Mouse (Mus musculus) heart, adult 18-20 months (tissue): ENCODE results near the gene Unc45b. TPM values are rescaled to one million over a fixed set of nuclear protein-coding genes. Genes with fewer than 3 reads are reported as not detected.
A peak's percentile ranks its signal among the peaks of the same experiment; 100 is the strongest.
"Not testable (repeated sequence)": the region's sequence is repeated elsewhere in the genome, so short reads cannot be mapped to it uniquely, and the experiment has no call there.

Source experiments
- DNase-seq, 2 experiments: peaks; one replicate each; pipeline ENCODE4 v3.0.0; 2021 to 2022; ENCODE audit warnings: mixed read lengths in 1 of 2
- total RNA-seq, 2 experiments: library from RNA; stranded (reverse); gene quantifications; 2 replicates each; pipeline ENCODE4 v1.2.3; 2021

Unc45b gene
- total RNA-seq, 2 experiments from 2014 or later = 185 to 201 TPM

GRCm38 (mm10) chr11:82891936-82892335 lies 18.4 kb upstream of the Unc45b start, which contains the start of gene Fndc8:
Gene Fndc8 (plus strand): TSS chr11:82892124.
- DNase-seq = no peak

GRCm38 (mm10) chr11:82897478-82897877 lies 12.9 kb upstream of the Unc45b start:
- no peak for DNase-seq

- no peak for DNase-seq
These were observed 10.6 kb upstream of the Unc45b start for GRCm38 (mm10) chr11:82899720-82900119.

- DNase-seq = no peak
These were observed 8.6 kb upstream of the Unc45b start for GRCm38 (mm10) chr11:82901606-82902310.

GRCm38 (mm10) chr11:82904952-82905351 lies 5.4 kb upstream of the Unc45b start:
- no peak for DNase-seq

GRCm38 (mm10) chr11:82905816-82906215 lies 4.5 kb upstream of the Unc45b start:
- no peak for DNase-seq

- DNase-seq = peak; percentile 92 to 97
These were observed 2.4 kb upstream of the Unc45b start, which contains the start of gene Nle1 for GRCm38 (mm10) chr11:82907651-82908607. Gene Nle1 (minus strand): TSS chr11:82908411.

GRCm38 (mm10) chr11:82908608-82908989 lies 1.8 kb upstream of the Unc45b start:
- no peak for DNase-seq

GRCm38 (mm10) chr11:82910679-82911389 lies 484 bp downstream of the Unc45b start:
- DNase-seq = peak; percentile 81 to 88

- peak; percentile 78 to 90 for DNase-seq
These were observed 4.5 kb downstream of the Unc45b start for GRCm38 (mm10) chr11:82914711-82915352.

DNA sequence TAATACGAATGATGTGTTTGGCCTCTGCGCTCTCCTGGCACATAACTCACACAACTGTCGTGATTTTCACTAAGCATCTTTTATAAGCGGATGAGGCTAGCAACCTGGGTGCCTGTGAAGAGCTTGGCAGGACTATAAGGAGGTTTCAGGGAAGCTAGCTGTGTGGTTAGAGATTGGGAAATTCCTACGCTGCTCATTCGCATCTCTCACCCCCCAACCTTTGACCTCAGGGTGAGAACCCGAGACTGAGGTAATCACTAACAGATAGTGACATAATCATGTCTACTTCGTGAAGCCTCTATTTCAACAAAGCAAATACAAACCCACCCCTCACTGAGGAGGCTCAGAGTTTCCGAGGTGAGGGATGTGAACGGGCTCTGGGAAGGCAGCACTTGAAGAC lies 10.4 kb downstream of the Unc45b start:
- DNase-seq = no peak

DNA sequence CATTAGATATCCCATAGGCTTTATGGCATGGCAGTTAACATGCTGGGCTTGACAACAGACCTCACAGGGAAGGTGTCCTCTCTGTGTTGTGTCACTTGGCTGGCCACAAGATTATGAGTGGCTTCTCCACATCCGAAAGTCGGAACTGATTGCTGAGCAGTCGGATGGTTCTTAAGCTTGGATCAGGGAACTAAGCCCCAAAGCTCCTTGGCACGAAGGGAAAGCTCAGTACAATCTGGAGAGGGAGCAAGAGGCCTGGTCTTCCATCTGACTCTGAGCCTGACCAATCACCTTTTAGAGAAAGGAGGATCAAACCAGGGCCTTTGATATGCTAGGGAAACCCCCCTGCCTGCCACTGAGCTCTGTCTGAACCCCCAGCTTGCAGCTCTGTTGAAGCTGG lies 11.3 kb downstream of the Unc45b start:
- no peak for DNase-seq

DNA sequence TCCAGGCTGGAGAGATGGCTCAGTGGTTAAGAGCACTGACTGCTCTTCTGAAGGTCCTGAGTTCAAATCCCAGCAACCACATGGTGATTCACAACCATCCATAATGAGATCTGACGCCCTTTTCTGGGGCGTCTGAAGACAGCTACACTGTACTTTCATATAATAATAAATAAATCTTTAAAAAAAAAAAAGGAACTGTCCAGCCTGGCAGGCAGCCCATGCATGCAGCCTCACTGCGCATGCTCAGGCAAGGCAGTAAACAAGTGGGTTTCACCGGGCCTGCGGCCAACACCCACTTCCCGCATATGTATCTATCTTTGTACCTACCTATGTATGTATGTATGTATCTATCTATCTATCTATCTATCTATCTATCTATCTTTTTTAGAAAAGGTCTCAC lies 13.6 kb downstream of the Unc45b start:
- not testable (repeated sequence) for DNase-seq

- no peak for DNase-seq
These were observed 18.7 kb downstream of the Unc45b start for GRCm38 (mm10) chr11:82928897-82929632.

GRCm38 (mm10) chr11:82929633-82929950 lies 19.2 kb downstream of the Unc45b start:
- DNase-seq = no peak

- not testable (repeated sequence) for DNase-seq
These were observed 20.1 kb downstream of the Unc45b start for GRCm38 (mm10) chr11:82930391-82930955.

DNA sequence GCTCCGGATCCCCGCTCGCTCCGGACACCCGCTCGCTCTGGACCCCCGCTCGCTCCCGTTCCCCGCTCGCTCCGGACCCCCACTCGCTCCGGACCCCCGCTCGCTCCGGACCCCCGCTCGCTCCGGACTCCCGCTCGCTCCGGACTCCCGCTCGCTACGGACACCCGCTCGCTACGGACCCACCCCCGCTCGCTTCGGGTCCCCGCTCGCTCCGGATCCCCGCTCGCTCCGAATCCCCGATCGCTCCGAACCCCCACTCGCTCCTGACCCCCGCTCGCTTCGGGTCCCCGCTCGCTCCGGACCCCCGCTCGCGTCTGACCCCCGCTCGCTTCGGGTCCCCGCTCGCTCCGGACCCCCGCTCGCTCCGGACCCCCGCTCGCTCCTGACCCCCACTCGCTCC lies 20.8 kb downstream of the Unc45b start:
- DNase-seq = not testable (repeated sequence)

DNA sequence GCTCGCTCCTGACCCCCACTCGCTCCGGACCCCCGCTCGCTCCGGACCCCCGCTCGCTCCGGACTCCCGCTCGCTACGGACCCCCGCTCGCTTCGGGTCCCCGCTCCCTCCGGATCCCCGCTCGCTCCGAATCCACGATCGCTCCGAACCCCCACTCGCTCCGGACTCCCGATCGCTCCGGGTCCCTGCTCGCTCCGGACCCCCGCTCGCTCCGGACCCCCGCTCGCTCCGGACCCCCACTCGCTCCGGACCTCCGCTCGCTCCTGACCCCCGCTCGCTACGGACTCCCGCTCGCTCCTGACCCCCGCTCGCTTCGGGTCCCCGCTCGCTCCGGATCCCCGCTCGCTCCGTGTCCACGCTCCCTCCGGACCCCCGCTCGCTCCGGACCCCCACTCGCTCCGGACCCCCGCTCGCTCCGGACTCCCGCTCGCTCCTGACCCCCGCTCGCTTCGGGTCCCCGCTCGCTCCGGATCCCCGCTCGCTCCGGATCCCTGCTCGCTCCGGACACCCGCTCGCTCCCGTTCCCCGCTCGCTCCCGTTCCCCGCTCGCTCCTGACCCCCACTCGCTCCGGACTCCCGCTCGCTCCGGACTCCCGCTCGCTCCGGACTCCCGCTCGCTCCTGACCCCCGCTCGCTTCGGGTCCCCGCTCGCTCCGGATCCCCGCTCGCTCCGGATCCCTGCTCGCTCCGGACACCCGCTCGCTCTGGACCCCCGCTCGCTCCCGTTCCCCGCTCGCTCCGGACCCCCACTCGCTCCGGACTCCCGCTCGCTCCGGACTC lies 21.5 kb downstream of the Unc45b start:
- DNase-seq = not testable (repeated sequence)

DNA sequence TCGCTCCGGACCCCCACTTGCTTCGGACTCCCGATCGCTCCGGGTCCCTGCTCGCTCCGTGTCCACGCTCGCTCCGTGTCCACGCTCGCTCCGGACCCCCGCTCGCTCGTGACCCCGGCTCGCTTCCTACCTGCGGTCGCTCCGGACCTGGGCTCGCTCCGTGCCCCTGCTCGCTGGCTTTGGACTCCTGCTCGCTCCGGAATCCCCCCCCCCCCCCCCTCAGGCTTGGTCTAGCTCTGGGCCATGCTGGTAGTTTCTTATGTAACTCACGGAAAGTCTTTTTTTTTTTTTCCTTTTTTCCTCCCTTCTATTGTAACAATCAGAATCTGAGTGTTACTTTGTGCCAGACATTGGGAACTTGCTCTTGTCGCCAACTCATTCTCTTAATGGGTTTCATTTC lies 22.8 kb downstream of the Unc45b start:
- DNase-seq = no peak

DNA sequence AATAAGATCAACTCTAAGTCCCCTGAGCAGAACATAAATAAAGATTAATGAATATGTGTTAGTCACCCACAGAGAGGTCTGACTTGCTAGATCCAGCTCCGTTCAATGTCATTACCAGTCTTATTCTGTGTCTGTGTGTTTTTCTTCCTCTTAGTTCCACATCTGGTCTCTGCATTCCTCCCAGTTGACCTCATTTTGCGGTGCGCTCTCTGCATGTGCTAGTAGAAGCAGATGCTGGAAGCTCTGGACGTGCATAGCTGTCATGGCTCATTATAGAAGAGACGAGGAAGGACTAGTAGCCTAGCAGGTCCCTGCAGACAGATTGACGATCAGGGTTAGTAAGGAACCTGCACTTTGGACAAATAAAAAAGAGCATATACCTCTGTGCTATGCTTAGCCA lies 33.0 kb downstream of the Unc45b start:
- DNase-seq = no peak
